ENCODE assay signal across 17 mouse cellular contexts in genomic region chr5:86113997-86114396, GRCm38 (mm10). TPM values are rescaled to one million over a fixed set of nuclear protein-coding genes. Genes with fewer than 3 reads are reported as not detected.
"Had no signal": no experiment of that assay in that cellular context is flagged by ENCODE, and none has a peak within 500 bp of the region (broad histone marks: within the 10 kb centered on the region; RNA-seq: fewer than 3 reads in every experiment).

No protein-coding gene starts in this region.

- ATAC-seq: liver, postnatal 0 days; midbrain, embryonic 13.5 days had no signal

- H3K9ac ChIP-seq: limb, embryonic 12.5 days; liver, embryonic 13.5 days; liver, postnatal 0 days; lung, embryonic 15.5 days; midbrain, embryonic 13.5 days; stomach, embryonic 15.5 days had no signal

- H3K4me3 ChIP-seq: layer of hippocampus, adult 2 months; limb, embryonic 12.5 days; liver, embryonic 13.5 days; lung, embryonic 15.5 days; midbrain, embryonic 13.5 days; stomach, embryonic 15.5 days had no signal

- H3K27ac ChIP-seq: layer of hippocampus, adult 2 months; limb, embryonic 12.5 days; liver, embryonic 13.5 days; lung, embryonic 15.5 days; macrophage; midbrain, embryonic 13.5 days; stomach, embryonic 15.5 days had no signal

- H3K4me1 ChIP-seq: limb, embryonic 12.5 days; liver, embryonic 13.5 days; lung, embryonic 15.5 days; midbrain, embryonic 13.5 days; stomach, embryonic 15.5 days had no signal

- H3K27me3 ChIP-seq: limb, embryonic 12.5 days; liver, embryonic 13.5 days; lung, embryonic 15.5 days; midbrain, embryonic 13.5 days; stomach, embryonic 15.5 days had no signal

- H3K4me2 ChIP-seq: limb, embryonic 12.5 days; liver, embryonic 13.5 days; lung, embryonic 15.5 days; midbrain, embryonic 13.5 days; stomach, embryonic 15.5 days had no signal

- H3K9me3 ChIP-seq: limb, embryonic 12.5 days; liver, embryonic 13.5 days; lung, embryonic 15.5 days; midbrain, embryonic 13.5 days; stomach, embryonic 15.5 days had no signal

- DNase-seq: kidney, postnatal 4 days; liver; liver, embryonic 13.5 days; liver, postnatal 0 days; lung, postnatal 14 days; right cerebral cortex, postnatal 14 days; thymus, adult 2 months; thymus, postnatal 25 days had no signal

RNA-seq across cellular contexts. Expression of gene Stap1, which starts 42.5 kb away (rescaled TPM):
- total RNA-seq: layer of hippocampus, adult 2 months; layer of hippocampus, postnatal 10 days; left cerebral cortex, postnatal 36 days; midbrain, postnatal 0 days had no signal
